Mouse (Mus musculus): Measurements from ENCODE around the gene Kctd2.
"Not testable (repeated sequence)": the region's sequence is repeated elsewhere in the genome, so short reads cannot be mapped to it uniquely, and the experiment has no call there.

The Kctd2 gene

DNA sequence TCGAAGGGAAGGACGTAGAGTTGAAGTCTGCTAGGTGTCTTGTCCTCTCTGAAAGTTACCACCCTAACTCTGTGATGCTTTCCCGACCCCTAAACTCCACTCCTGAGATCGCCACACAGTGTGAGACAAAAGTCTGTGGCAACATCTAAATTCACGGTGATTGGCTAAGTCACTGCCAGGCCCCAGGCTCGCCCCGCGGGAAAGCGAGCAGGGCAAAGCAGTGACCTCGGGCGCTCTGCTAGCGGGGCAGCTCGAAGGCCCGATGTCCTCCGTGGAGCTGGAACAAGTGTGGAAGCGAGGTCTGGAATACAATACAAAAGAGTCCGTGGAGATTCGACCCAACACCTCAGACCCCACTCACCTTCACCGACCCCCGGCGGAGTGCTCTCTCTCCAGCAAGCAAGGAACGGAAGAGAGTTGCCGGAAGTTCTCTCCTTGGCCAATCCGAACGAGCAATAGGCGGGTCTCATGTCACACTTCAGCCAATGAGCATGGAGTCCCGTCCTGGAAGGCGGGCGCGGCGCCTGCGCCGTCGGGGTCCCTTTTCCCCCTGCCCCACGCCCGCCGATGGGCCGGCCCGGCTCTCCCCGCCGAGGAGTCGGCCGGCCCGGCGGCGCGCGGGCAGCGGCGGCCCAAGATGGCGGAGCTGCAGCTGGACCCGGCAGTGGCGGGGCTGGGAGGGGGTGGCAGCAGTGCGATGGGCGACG lies at the start of gene Kctd2, which contains the start of gene Atp5h:
Kctd2 (plus strand) TSS at position 598 of the 707 bp plus-strand sequence.
Atp5h (minus strand) TSS at position 432 of the 707 bp plus-strand sequence.
- DNase-seq (ENCODE audit: low read depth, low spot score): peak; percentile 98

DNA sequence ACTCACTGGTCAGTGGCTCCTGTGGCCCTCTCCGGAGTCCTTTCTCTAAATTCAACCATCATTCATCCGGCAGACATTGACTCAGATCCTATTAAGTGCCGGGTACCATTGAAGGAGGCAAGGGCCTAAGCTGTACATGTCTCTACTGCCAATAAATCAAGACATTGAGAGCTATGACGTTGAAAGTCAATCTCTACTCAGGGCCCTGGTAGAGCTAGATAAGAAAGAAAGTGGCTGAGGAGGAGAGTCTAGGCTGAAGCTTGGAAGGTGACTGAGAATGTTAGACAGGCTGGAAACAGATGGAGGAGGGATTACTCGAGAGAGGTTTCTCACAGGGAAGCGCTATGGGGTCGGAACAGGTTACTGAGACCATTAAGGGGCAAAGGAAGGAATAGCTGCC lies 49.6 kb upstream of the Kctd2 start:
- DNase-seq (ENCODE audit: low read depth, low spot score): no peak

DNA sequence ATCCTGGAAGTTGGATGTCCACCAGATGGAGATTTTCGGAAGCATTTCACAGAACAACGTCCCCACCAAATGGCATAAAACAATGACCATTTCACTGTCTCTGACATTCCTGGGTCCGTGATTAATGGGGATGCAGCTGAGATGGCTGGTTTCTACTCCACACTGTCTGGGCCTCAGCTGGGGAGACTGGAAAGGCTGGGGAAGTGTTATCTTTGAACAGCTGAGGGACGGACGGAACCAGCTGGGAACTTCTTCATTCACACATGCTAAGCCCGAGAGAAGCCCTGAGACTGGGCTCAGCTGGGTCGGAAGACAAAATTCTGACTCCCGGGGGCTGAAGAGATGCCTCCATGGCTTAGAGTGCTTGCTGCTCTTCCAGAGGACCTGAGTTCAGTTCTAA lies 48.6 kb upstream of the Kctd2 start:
- no peak for DNase-seq (ENCODE audit: low read depth, low spot score)

DNA sequence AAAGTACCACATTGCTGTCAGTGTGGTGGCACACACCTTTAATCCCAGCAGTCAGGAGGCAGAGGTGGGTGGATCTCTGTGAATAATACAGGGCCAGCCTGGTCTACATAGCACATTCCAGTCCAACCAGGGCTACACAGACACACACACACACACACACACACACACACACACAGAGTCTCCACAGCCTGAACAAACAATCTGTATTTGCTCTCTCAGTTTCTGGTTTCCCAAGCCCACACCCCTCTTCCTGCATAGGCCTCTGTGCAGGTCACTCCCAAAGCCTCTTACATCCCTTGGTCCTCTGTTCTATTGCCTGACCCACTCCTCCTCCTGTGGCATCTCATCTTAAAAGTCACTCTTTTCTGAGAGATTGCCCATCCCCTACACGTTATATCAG lies 47.9 kb upstream of the Kctd2 start:
- no peak for DNase-seq (ENCODE audit: low read depth, low spot score)

DNA sequence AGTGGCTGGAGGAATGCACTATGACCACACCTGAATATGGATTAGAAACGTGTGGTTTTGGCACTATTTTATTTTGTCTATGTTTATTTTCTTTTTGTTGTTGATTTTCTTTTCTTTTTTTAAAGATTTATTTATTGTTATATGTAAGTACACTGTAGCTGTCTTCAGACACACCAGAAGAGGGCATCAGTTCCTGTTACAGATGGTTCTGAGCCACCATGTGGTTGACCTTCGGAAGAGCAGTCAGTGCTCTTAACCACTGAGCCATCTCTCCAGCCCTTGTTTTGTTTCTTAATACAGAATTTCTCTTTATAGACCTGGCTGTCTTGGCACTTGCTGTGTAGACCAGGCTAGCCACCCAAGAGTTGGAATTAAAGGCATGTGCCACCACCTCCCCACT lies 47.2 kb upstream of the Kctd2 start:
- no peak for DNase-seq (ENCODE audit: low read depth, low spot score)

DNA sequence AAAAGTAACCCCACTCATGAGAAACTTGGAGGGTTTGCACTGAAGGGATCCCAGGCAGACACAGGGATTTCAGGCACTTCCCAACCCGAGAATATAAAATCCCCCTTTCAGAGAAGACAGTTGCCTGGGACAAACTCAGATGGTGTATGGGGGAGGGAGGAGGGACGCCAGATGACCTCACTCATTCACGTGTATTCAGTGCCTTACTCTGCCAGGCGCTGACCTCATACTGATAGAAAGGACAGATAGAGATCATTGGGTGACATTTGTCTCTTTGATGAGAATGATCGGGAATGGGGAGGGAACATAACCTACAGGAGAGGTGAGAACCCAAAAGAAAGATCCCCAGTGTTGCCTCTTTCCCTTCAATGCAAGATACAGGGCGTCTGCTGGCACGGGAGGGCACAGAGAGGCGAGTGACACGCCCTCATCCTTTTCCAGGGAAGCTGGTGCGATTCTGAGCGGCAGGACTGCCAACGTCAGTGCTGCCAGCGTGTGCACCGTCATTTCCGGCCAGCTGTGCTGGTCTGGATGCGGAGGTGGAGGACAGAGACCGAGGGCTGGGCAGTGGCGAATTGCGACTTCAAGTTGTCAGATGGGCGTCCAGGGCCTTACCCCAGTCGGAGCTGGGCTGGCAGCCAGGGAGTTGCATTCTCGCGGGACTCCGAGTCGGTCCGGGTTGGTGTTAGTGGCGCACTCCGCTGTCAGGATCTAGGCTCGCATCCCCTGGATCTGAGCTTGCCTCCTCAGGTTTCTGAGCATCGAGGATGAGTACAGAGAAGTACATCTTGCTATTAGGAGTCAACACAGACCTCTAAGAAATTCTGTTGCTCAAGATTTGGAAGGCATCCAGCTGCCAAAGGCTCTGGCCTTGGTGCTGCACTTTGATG lies 45.9 kb upstream of the Kctd2 start:
- DNase-seq (ENCODE audit: low read depth, low spot score): no peak

DNA sequence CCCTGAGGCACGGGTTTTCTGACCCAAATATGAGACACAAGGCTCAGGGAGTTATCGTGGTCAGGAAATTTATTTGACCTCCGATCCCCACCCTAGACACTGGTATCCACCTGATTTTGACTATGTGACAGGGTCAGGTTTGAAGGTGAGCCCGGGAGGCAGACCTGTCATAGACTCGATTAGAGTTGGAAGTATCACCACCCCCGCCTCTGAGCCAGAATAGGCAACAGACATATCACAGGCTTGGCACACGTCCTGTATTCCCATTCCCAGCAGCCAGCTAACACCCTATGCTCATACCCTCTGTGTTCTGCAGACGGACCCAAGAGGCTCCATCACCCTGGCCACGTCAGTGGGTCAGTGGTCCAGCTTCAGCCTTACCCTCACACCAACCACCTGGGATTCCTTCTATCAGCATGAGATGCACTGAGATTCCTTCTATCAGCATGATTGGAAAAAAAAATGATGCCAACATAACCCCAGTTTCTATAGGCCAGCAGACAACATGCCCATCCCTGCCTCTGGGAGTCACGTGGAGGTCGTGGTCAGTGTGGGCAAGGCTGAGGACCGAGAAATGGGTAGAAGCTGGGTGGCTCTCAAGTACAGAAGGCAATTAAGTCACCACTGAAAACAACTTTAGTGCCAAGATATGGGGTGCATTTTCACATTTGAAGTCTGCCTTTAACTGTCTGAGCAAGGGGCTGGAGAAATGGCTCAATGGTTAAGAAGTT lies 45.1 kb upstream of the Kctd2 start:
- DNase-seq (ENCODE audit: low read depth, low spot score): no peak

DNA sequence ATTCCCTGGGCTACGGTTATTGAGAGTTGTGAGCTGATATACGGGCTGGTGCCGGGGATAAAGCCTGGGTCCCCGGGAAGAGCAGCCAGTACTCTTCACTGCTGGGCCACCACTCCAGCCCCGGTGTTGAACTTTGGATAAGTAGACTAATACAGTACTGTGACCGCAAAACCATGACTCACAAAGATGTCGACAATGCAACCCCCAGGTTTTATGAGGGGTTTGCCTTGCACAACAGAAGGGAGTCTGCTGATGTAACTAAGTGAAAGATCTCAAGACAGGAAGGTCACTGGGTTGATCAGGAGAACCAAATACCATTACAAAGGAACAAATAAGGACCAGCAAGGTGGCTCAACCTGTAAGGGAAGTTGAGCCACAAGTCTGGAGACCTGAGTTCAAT lies 43.2 kb upstream of the Kctd2 start:
- DNase-seq (ENCODE audit: low read depth, low spot score): no peak

DNA sequence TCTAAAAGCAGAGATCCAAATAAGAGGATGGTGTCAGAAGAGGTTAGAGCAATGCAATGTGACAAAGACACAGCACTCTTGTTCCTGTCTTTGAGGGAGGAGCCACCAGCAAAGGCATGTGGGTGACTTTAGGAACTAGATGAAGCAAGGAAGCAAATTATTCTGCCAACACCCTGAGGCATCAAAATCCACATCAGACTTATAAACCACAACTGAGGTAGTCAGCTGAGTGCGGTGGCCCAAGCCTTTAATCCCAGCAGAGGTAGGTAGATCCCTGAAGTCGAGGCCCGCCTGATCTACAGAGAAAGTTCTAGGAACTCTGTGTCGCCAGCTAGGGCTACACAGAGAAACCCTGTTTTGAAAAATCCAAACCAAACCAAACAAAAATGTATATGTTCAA lies 42.7 kb upstream of the Kctd2 start:
- no peak for DNase-seq (ENCODE audit: low read depth, low spot score)

DNA sequence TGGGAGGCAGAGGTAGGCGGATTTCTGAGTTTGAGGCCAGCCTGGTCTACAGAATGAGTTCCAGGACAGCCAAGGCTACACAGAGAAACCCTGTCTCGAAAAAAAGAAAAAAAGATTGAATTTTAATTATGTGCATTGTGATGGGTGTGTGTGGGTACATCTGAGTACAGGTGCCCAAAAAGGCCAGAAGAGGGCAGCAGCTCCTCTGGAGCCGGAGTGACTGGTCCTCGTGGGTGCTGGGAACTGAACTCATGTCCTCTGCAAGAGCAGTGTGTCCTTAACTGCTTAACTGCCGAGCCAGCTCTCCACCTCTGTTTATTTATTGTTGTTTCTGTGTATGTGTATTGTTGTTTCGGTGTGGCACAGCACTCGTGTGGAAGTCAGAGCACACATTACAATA lies 42.1 kb upstream of the Kctd2 start:
- no peak for DNase-seq (ENCODE audit: low read depth, low spot score)

DNA sequence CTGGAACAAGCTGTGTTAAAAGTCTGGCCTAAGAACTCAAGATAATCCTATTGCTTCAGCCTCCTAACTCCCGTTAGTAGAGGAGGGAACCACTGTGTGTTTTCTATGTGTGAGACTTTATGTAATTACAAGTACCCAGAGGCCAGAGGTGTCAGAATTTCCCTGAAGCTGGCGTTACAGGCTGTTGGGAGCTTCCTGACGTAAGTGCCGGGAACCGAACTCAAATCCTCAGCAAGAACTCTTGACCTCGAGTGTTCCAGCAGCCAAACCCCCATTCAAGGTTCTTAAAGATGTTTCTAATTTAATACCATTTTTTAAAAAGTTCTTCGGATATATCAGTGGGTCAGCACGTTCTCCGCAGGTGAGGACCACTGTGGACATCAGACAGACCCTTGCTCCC lies 38.7 kb upstream of the Kctd2 start:
- DNase-seq (ENCODE audit: low read depth, low spot score): no peak

DNA sequence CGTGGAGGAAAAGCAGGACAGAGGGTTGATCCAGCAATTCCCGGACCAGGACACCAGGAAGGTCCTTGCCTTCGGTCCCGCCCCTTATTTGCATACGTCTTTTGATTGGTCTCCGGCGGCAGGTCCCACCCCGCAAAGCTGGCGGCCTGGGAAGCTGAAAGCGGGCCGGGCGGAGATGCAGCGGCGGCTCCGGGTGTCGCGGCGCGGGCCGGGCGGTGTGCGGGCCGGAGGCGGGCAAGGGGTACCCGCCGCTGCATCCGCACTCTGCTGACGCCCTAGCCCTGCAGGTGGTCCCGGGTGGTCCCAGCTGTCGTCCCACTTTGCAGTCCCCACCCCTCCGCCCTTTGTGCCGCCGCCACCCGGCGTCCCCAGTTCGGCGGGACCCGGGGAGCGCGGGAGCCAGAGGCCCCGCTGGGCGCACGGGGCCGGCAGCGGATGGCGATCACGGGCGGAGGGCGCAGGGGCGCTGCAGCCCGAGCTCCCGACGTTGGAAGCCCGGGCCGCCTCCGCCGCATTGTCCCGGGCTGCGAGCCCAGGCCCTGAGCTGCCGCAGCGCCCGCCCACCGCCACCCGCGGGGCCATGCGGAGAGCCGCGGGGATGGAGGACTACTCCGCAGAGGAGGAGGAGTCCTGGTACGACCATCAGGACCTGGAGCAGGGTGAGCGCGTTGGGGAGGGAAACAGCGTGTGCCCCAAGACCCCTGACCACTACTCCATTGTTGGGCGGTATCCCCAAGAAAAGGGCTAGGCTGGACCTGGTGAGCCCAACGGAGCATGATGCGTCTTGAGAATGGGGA lies 38.0 kb upstream of the Kctd2 start, which contains the start of gene Cdr2l:
Cdr2l (plus strand) TSS at position 174 of the 797 bp plus-strand sequence.
- DNase-seq (ENCODE audit: low read depth, low spot score): peak; percentile 94

DNA sequence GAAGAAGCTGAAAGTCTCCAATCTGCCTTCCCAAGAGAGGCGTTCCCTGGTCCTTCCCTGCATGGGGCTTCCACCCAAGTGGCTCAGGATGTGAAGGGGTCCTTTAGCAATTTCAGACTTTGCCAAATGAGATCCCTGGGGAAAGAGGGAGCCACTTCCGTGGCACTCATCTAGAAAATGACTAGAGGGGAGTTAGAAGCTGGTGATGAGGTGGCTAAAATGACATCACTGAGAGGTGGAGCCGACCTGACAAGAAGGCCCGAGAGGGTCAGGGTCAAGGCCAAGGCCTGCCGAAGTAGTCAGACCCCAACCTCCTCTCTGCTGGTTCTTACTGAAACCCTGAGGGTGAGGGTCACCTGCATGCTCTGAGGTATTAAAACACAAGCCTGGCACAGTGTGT lies 37.0 kb upstream of the Kctd2 start:
- no peak for DNase-seq (ENCODE audit: low read depth, low spot score)

DNA sequence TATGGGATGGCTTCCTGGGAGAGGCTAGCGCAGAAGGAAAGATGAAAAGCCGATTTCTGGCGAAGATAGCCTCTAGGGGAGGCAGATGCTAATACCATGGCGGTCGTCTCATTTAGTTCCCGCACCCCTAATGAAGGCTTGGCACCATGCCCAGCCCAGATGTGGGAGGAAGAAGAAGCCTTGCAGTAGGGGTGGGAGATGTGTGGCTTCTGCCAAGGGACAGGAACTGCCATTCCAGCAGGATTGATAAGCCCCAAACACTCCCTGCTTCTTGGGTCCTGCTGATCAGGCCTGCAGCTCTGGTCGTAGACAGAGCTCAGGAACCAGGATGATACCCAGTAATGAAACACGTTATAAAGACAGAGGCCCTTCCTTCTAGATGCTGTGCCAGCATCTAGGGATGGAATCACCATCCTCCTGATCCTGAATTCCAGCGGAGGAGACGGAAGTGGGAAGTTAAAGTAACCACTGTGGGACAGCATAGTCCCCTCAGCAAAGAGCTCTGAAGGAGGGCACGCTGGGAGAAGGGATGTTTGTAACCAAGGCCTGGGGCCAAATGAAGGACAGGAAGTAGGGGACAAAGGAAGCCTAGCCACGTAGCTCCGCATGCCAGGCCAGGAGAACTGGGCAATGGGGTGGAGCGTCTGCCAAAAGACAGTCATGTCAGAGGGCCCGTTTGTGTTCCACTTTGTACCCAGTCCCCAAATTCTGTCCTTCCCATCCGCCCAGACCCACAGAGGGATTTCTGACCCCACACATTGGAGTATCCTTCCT lies 36.0 kb upstream of the Kctd2 start:
- no peak for DNase-seq (ENCODE audit: low read depth, low spot score)

DNA sequence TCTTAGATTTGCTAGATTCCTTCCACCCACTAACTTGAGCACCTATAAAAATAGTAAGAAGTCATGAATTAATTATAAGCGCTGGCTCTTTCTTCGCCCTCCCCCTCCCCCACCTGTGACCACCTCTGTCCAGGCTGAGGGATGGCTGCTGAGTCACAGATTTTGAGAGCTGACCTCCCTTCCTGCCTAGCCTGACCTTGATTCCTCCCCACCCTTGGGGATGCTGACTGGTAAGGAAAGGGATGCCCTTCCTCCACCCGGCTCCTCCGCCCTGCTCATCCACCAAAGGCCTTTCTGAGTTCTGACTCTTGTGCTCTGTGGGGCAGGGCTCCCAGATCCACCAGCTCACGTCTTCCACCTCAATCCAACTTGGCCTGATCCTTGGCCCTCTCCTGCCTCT lies 35.3 kb upstream of the Kctd2 start:
- DNase-seq (ENCODE audit: low read depth, low spot score): no peak

DNA sequence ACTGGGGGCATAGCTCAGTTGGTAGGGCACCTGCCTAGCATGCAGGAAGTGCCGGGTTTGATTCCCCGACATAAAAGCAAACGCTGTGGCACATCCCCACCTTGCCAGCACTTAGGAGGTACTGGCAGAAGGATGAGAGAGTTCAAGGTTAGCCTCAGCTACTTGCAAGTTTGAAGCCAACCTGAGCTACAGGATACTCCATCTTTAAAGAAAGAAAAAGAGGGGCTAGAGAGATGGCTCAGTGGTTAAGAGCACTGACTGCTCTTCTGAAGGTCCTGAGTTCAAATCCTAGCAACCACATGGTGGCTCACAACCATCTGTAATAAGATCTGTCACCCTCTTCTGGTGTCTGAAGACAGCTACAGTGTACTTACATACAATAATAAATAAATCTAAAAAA lies 33.1 kb upstream of the Kctd2 start:
- DNase-seq (ENCODE audit: low read depth, low spot score): not testable (repeated sequence)

DNA sequence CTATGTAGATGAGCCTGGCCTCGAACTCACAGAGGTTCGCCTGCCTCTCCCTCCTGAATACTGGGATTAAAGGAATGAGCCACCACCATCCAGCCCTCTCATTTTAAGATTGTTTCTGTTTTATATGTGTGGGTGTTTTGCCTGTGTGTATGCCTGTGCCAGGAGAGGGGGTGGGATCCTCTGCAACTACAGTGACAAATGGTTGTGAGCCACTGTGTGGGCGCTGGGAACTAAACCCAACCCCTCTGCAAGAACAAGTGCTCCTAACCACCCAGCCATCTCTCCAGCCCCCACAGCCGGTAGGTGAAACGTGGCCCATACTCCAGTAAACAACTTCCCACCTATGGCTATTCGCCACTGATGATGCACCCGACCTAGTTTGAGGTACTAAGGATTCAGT lies 28.6 kb upstream of the Kctd2 start:
- DNase-seq (ENCODE audit: low read depth, low spot score): no peak

DNA sequence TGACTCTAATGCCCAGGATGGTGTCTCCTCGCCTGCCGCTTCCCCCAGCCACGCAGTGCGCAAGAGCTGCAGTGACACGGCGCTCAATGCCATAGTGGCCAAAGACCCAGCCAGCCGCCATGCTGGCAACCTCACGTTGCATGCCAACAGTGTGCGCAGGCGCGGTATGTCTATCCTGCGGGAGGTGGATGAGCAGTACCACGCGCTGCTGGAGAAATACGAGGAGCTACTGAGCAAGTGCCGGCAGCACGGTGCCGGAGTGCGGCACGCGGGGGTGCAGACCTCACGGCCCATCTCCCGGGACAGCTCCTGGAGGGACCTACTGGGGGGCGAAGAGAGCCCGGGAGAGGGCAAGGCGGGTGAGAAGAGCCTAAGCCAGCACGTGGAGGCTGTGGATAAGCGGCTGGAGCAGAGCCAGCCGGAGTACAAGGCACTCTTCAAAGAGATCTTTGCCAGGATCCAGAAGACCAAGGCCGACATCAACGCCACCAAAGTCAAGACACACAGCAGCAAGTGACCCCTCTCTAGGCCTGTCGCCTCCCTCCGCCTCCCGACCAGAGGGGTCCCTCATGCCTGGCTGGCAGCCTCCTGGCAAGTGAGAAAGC lies 26.1 kb upstream of the Kctd2 start:
- DNase-seq (ENCODE audit: low read depth, low spot score): no peak

DNA sequence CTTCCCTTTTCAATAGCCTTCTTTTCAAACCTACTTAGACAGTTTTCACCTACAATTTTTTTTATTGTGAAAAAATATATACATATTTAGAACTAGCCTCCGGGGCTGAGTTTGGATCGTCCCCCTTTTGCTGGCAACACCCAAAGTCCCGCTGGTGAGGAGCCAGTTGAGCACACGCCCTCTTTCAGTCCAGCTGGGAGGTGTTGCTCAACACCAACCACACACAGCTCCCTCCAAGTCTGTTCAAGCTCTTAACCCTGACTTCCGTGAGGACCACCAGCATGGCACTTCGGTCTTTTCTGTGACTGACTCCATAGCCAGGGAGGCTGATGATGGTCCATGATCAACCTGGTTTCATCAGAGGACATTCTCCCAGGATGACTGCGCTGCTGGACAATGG lies 21.8 kb upstream of the Kctd2 start:
- no peak for DNase-seq (ENCODE audit: low read depth, low spot score)

DNA sequence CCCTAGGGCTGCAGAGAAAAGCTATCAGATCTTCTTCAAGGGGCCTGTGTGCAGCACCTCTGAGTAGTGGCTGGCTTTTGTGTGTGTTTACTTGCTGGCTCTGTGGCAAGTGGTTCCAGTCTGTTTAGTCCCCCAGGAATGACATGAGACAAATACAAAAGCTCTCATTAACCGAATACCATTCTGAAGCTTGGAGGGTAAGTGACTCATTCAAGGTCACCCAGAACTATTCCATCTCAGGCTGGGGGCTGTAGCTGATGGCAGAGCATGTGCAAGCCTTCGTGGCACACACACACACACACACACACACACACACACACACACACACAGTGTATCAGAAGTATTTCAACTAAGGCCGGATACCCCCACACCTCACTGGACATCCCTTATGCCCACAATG lies 19.8 kb upstream of the Kctd2 start:
- DNase-seq (ENCODE audit: low read depth, low spot score): no peak
